Mouse (Mus musculus) ES-Bruce4 (cell line): ENCODE data around the gene Syf2. TPM values are rescaled to one million over a fixed set of nuclear protein-coding genes. Genes with fewer than 3 reads are reported as not detected.
"Not testable (repeated sequence)": the region's sequence is repeated elsewhere in the genome, so short reads cannot be mapped to it uniquely, and the experiment has no call there.

Source experiments
- H3K27ac ChIP-seq: 2 replicates; pipeline ENCODE4 v1.5.1; 2012; ENCODE audit warnings: low read length, inconsistent platforms; ENCODE audit not compliant: insufficient read depth
- H3K27me3 ChIP-seq: 2 replicates; pipeline ENCODE4 v1.6.1; 2012; ENCODE audit warnings: mild to moderate bottlenecking, low read length, inconsistent platforms; ENCODE audit not compliant: control insufficient read depth, poor library complexity, insufficient read depth, severe bottlenecking
- H3K36me3 ChIP-seq: 2 replicates; pipeline ENCODE4 v1.6.1; 2012; ENCODE audit warnings: inconsistent platforms, mild to moderate bottlenecking, low read length, moderate library complexity; ENCODE audit not compliant: control insufficient read depth, poor library complexity, insufficient read depth, severe bottlenecking
- H3K4me1 ChIP-seq: one replicate; pipeline ENCODE4 v1.8.1; 2011; ENCODE audit warnings: low read length; ENCODE audit not compliant: control insufficient read depth, insufficient read depth
- H3K4me3 ChIP-seq: 2 replicates; pipeline ENCODE4 v1.5.1; 2011; ENCODE audit warnings: low read depth, mild to moderate bottlenecking, low read length
- H3K9ac ChIP-seq: 2 replicates; pipeline ENCODE4 v1.6.1; 2012; ENCODE audit warnings: low read depth, mild to moderate bottlenecking, inconsistent platforms; ENCODE audit not compliant: poor library complexity, severe bottlenecking
- H3K9me3 ChIP-seq: replicated peaks from 2 replicates; pipeline ENCODE4 v1.6.1; 2012; ENCODE audit warnings: mild to moderate bottlenecking, low read length, inconsistent platforms; ENCODE audit not compliant: control insufficient read depth, poor library complexity, insufficient read depth, severe bottlenecking
- CTCF ChIP-seq: IDR thresholded peaks from one replicate; pipeline ENCODE4 v1.8.1; 2011; ENCODE audit warnings: low read depth, low read length
- EP300 ChIP-seq: IDR thresholded peaks from 2 replicates; pipeline ENCODE4 v1.6.1; 2011; ENCODE audit warnings: low read depth, low read length; ENCODE audit not compliant: insufficient read depth
- POLR2A ChIP-seq: IDR thresholded peaks from one replicate; pipeline ENCODE4 v1.8.1; 2011; ENCODE audit warnings: low read length; ENCODE audit not compliant: insufficient read depth
- polyA plus RNA-seq: library from polyadenylated mRNA; stranded (reverse); fragments of >200 nt; gene quantifications from 2 replicates; pipeline ENCODE4 v1.2.4, GENCODE M21; 2011; ENCODE audit warnings: low read depth; ENCODE audit not compliant: missing spikeins, insufficient read depth, insufficient read length

The Syf2 gene
- polyA plus RNA-seq, 1 experiment = 53.3 TPM

DNA sequence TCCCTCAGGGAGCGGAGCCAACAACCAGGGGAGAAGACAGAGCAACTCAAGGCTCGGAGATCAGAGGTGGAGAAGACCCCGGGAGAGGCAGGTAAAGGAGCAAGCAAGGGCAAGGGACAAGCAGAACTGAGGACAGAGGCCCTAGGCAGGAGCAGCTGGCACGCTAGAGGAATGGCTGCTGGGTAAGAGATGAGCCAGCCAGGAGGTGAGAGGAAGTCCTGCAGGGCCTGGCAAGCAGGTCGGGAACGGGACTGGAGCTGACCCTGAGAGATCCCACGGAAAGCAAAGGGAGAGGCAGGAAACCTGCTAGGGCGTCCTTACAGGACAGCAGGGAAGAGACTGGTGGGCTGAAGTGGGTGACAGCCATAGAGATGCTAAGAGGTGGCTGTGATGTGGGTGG, 29.6 kb upstream of the Syf2 start:
- Histone ChIP-seq H3K9me3 (no peaks in the 10 kb centered on the region), H3K27ac (no peak overlapping the region), H3K36me3 (peaks cover 57% of the 10 kb centered on the region), H3K4me1 (no peaks in the 10 kb centered on the region), H3K4me3 (no peak overlapping the region), H3K9ac (no peak overlapping the region), H3K27me3 (no peaks in the 10 kb centered on the region)
- TF ChIP-seq EP300 (no peak), CTCF (no peak), POLR2A (no peak)

DNA sequence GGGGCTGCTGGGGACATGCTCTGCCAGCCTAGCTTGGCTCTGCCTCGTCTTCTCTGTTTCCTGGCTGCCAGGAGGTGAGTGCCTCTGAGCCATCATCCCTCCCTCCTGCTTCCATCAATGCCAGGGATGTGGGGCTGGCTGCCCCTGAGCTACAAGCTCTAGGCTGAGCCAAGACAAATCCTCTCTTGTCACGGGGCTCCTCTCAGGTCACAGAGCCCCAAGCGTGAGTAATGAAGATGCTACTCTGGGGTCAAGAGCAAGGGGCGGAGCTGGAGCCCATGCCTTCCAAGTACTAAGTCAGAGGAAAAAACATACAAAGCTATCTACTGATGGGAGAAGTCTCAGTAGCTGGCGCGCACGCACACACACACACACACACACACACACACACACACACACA, 27.7 kb upstream of the Syf2 start:
- H3K27me3 ChIP-seq = no peaks in the 10 kb centered on the region
- H3K9me3 ChIP-seq = no peaks in the 10 kb centered on the region
- no peak overlapping the region for H3K27ac ChIP-seq
- no peak overlapping the region for H3K9ac ChIP-seq
- no peak overlapping the region for H3K4me3 ChIP-seq
- H3K36me3 ChIP-seq = peaks cover 57% of the 10 kb centered on the region
- no peak for TF ChIP-seq CTCF
- no peak for TF ChIP-seq EP300
- no peak for TF ChIP-seq POLR2A
- no peaks in the 10 kb centered on the region for H3K4me1 ChIP-seq

DNA sequence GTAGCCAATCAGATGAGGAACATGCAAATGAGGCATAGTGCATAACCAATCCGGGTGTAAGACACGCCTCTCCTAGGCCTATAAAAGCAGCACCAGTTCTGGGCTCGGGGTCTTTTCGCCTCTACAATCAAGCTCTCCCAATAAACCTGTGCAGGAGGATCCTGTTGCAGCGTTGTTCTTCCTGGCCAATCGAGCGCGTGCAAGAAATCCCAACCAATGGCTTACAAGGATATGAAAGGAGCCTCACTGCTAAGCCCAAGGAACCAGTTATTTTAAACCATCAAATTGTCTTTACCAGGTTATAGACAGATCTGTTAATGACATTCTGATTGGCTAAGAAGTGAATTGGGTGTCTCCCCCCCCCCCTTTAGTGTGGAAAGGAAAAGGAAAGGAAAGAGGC, 19.3 kb upstream of the Syf2 start:
- not testable (repeated sequence) for H3K4me3 ChIP-seq, H3K9ac ChIP-seq, H3K9me3 ChIP-seq, H3K27me3 ChIP-seq, H3K27ac ChIP-seq, H3K4me1 ChIP-seq
- peaks cover 27% of the 10 kb centered on the region for H3K36me3 ChIP-seq

DNA sequence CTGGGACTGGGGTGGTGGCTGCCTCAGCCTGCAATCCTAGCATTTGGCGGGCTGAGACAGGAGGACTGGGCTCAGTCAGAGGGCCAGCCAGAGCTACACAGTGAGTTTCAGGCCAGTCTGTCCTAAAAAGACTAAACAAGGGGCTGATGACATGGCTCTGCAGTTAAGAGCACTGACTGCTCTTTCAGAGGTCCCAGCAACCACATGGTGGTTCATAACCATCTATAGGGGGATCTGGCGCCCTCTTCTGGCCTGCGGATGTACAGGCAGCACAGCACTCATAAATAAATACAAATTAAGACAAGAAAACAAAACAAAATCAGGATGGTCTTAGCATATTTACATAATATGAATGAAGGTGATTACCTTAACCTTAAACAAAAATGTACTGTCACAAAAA, 17.3 kb upstream of the Syf2 start:
- peak overlapping the region; percentile 34; the same call in 1 of the 2 replicates for H3K27ac ChIP-seq
- H3K4me3 ChIP-seq = peak overlapping the region; percentile 41
- peak overlapping the region; percentile 45 for H3K9ac ChIP-seq

DNA sequence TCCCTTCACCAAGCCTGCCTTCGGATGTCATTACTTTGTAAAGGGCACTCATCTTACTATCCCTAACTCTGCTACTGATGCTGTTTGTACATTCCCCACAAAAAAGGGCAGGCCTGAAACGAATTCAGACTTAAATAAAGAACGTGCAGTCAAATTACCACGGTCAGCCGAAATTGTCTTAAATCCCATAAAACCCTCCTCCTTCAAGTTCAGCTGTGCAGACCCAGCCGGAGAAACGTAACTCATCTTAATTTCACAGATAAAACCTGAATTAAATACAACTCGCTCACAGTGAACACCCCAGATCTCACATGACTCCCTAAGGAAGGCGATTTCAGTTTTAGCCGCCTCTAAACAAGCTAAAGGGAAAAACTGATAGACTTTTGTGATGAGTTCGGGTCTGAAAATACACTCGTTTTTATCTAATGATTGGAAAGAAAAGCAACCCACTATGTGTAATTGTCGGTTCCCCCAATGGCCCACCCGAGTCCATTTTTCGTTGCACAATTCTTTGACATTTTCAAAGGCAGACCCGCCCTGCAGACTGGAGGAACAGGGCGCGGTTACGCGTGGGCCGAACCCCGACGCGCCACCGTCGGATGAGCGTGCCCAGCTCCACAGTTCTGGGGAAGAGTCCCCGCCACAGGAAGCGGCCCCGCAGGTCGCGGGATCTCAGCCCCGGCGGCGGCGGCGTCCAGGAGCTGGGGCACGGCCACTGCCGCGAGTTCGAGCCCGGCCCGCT, 16.4 kb upstream of the Syf2 start:
- peaks cover 3% of the 10 kb centered on the region; the same call in 1 of the 2 replicates for H3K9me3 ChIP-seq
- peaks cover 9% of the 10 kb centered on the region for H3K36me3 ChIP-seq
- H3K27ac ChIP-seq = peak overlapping the region; percentile 52
- no peaks in the 10 kb centered on the region for H3K4me1 ChIP-seq
- no peaks in the 10 kb centered on the region for H3K27me3 ChIP-seq
- H3K4me3 ChIP-seq = peak overlapping the region; percentile 87
- peak overlapping the region; percentile 78 for H3K9ac ChIP-seq
- TF ChIP-seq POLR2A (no peak), EP300 (no peak), CTCF (no peak)

More for the DNA sequence above, 17.3 kb upstream of the Syf2 start:
- Histone ChIP-seq H3K27me3 (no peaks in the 10 kb centered on the region), H3K36me3 (peaks cover 16% of the 10 kb centered on the region), H3K4me1 (no peaks in the 10 kb centered on the region), H3K9me3 (peaks cover 3% of the 10 kb centered on the region; the same call in 1 of the 2 replicates)
- TF ChIP-seq CTCF = peak; percentile 78
- no peak for TF ChIP-seq POLR2A

DNA sequence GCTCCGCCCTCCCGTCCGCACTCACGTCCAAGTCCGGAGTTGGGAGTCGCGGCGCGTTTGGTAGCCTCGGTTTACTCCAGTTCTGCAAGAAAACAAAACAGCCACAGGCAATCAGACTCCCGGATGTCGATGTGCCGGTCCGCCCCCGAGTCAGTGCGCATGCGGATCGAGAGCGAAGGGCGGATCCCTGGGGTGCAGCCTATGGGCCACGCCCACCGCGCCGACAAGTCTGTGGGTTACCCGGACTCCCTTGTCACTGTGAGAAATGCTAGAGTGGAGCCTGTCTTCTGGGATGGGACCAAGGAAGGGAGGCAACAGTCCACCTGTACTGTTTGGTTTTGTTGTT, 15.9 kb upstream of the Syf2 start, which contains the start of gene Tmem50a:
TSS of gene Tmem50a (minus strand) at position 161 of the 346 bp plus-strand sequence.
- H3K27ac ChIP-seq = peak within 1 kb of the TSS; percentile 52
- 0 out of 2 replicates have a peak, but pooled peaks have one; percentile 20 for TF ChIP-seq EP300
- TF ChIP-seq POLR2A = peak; percentile 43
- TF ChIP-seq CTCF = no peak
- peaks cover 5% of the 10 kb centered on the region; the same call in 1 of the 2 replicates for H3K36me3 ChIP-seq
- peak within 1 kb of the TSS; percentile 87 for H3K4me3 ChIP-seq
- H3K9me3 ChIP-seq = peaks cover 3% of the 10 kb centered on the region; the same call in 1 of the 2 replicates
- H3K27me3 ChIP-seq = no peaks in the 10 kb centered on the region
- H3K4me1 ChIP-seq = no peaks in the 10 kb centered on the region
- peak within 1 kb of the TSS; percentile 78 for H3K9ac ChIP-seq
